ENCODE assay signal across 8 mouse cellular contexts in the genomic region with DNA sequence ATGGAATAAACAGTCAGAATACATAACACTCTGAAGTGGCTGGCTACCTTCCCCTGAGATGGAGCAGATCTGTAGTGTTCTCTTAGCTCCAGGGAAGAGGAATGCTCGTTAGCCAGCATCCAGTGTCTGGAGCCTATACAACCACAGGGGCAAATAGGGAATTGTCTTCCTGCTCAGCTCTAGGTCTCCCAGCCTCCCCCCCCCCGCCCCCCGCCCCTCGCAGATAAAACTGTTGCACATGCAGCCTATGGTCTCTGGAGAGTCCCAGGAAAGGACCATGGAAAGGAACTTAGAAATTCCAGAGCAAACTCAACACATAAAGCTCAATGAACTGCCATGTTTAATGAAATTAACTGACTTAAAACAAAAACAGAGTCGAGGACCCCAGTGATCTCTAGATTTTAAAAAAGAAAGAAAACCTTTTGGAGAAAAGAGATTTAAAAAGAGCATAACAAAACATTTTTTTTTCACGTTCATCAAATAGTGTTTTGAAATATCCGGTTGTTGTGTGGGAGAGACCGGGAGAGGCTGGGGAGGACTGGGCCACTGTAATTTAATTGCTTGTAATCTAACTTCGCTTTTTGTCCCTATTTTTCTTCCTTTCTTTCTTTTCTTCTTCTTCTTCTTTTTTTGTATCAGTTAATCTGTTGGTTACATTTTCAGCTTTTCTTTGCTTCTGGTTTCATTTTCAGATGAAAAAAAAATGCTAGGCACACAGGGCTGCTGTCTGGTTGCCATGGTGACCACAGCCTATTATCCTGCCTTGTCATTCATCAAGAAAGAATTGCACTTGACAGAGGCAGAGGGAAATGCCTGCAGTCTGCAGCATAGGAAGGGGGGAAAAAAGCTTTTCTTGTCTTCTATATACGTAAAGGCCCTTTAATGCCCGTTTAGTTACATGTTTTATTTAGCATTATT.
DNase-seq lines count a peak whose midpoint lies in the region; ATAC-seq lines count a peak whose summit lies in the region.

No protein-coding gene starts in this region.

- DNase-seq in heart, adult 11 months, result peak; percentile 90
- no peak for DNase-seq in heart, adult 8-10 months (ENCODE audit: low spot score)
- peak; percentile 39 for DNase-seq in adrenal gland, adult 2 months
- DNase-seq in forebrain, embryonic 14.5 days (ENCODE audit: low spot score), result peak; percentile 98
- no peak for DNase-seq in intestine, embryonic 14.5 days (ENCODE audit: low spot score)
- DNase-seq in right cerebral cortex, adult 2 months (ENCODE audit: low spot score in 2 of 2), result peak; percentile 65 to 68
- no peak for DNase-seq in spleen, postnatal 14 days (ENCODE audit: low spot score in 2 of 2)

- peak overlapping the region; percentile 59 for H3K9ac ChIP-seq in forebrain, embryonic 14.5 days (ENCODE audit: low read length)
- peak overlapping the region; percentile 27; the same call in 1 of the 2 replicates for H3K9ac ChIP-seq in intestine, embryonic 14.5 days (ENCODE audit: low read length)
- H3K9ac ChIP-seq in lung, embryonic 15.5 days, result no peak overlapping the region

- peak overlapping the region; percentile 93 for H3K27ac ChIP-seq in forebrain, embryonic 14.5 days (ENCODE audit: low read depth, low read length)
- H3K27ac ChIP-seq in intestine, embryonic 14.5 days (ENCODE audit: low read depth), result peak overlapping the region; percentile 82
- peak overlapping the region; percentile 55 for H3K27ac ChIP-seq in lung, embryonic 15.5 days

- peak overlapping the region; percentile 0; the same call in 1 of the 2 replicates for H3K4me3 ChIP-seq in forebrain, embryonic 14.5 days (ENCODE audit: low read depth, low read length)
- H3K4me3 ChIP-seq in intestine, embryonic 14.5 days (ENCODE audit: low read depth, low read length), result peak overlapping the region; percentile 16
- H3K4me3 ChIP-seq in lung, embryonic 15.5 days, result peak overlapping the region; percentile 26

- WGBS in forebrain, embryonic 14.5 days, result 2% methylated on average over 11 of the region's 11 CpGs
- WGBS in intestine, embryonic 14.5 days, result 15% methylated on average over 11 of the region's 11 CpGs
- 12% methylated on average over 11 of the region's 11 CpGs for WGBS in lung, embryonic 15.5 days

- H3K4me1 ChIP-seq in forebrain, embryonic 14.5 days (ENCODE audit: control insufficient read depth, insufficient read depth, low read length), result peaks cover 44% of the 10 kb centered on the region
- H3K4me1 ChIP-seq in intestine, embryonic 14.5 days (replicated peaks; ENCODE audit: control insufficient read depth, insufficient read depth, low read length), result peaks cover 38% of the 10 kb centered on the region
- H3K4me1 ChIP-seq in lung, embryonic 15.5 days, result peaks cover 31% of the 10 kb centered on the region

- H3K27me3 ChIP-seq in forebrain, embryonic 14.5 days (replicated peaks; ENCODE audit: control insufficient read depth, insufficient read depth, low read length), result no peaks in the 10 kb centered on the region
- H3K27me3 ChIP-seq in intestine, embryonic 14.5 days (replicated peaks; ENCODE audit: control insufficient read depth, insufficient read depth, low read length), result no peaks in the 10 kb centered on the region
- no peaks in the 10 kb centered on the region for H3K27me3 ChIP-seq in lung, embryonic 15.5 days

- H3K9me3 ChIP-seq in forebrain, embryonic 14.5 days (replicated peaks; ENCODE audit: control insufficient read depth, low read length), result no peaks in the 10 kb centered on the region
- no peaks in the 10 kb centered on the region for H3K9me3 ChIP-seq in intestine, embryonic 14.5 days (ENCODE audit: control insufficient read depth, low read length)
- H3K9me3 ChIP-seq in lung, embryonic 15.5 days, result no peaks in the 10 kb centered on the region

- no peaks in the 10 kb centered on the region for H3K36me3 ChIP-seq in forebrain, embryonic 14.5 days (ENCODE audit: control insufficient read depth, insufficient read depth, low read length)
- H3K36me3 ChIP-seq in intestine, embryonic 14.5 days (ENCODE audit: control insufficient read depth, insufficient read depth, low read length), result no peaks in the 10 kb centered on the region
- H3K36me3 ChIP-seq in lung, embryonic 15.5 days, result no peaks in the 10 kb centered on the region

- peak; percentile 95 for ATAC-seq in forebrain, embryonic 14.5 days
- ATAC-seq in intestine, embryonic 14.5 days (replicated peaks; ENCODE audit: low FRiP score, low TSS enrichment, low read depth), result no peak; the same call in 1 of the 2 replicates
- ATAC-seq in lung, embryonic 15.5 days (ENCODE audit: borderline replicate concordance, extremely low read depth, low FRiP score, low TSS enrichment), result no peak

- H3K4me2 ChIP-seq in forebrain, embryonic 14.5 days (ENCODE audit: low read length), result peak overlapping the region; percentile 50
- peak overlapping the region; percentile 44 for H3K4me2 ChIP-seq in intestine, embryonic 14.5 days (ENCODE audit: low read length)
- peak overlapping the region; percentile 40 for H3K4me2 ChIP-seq in lung, embryonic 15.5 days

Comparison
In these comparisons a context has a peak if more than half of its experiments do, and no peak if none do; other contexts are left out.
1. DNase-seq: peak in heart, adult 11 months (single experiment), adrenal gland, adult 2 months (single experiment), forebrain, embryonic 14.5 days (single experiment) and right cerebral cortex, adult 2 months (2 of 2); none in heart, adult 8-10 months (single experiment), intestine, embryonic 14.5 days (single experiment) and spleen, postnatal 14 days (0 of 2).
2. Peak in every context shown above with its lines, with median percentiles within 50 percentile points of each other: H3K27ac ChIP-seq, H3K4me2 ChIP-seq and H3K4me3 ChIP-seq.